Mouse (Mus musculus): ENCODE results near the gene Med24.
A peak's percentile ranks its signal among the peaks of the same experiment; 100 is the strongest.

- TF ChIP-seq CTCF (conservative IDR thresholded peaks at IDR 0.05; ENCODE audit: insufficient read depth, insufficient read length, low read depth, low read length) (no peak), POLR2A (IDR thresholded peaks at IDR 0.05; ENCODE audit: low read depth, low read length) (peak; percentile 17)
Measured at GRCm38 (mm10) chr11:98766816-98767215, 37.6 kb upstream of the Med24 start.
